25 mouse cellular contexts compared by ENCODE assay signal in genomic region chr6:108534139-108534538, GRCm38 (mm10).
DNase-seq lines count a peak whose midpoint lies in the region; ATAC-seq and TF ChIP-seq lines count a peak whose summit lies in the region.
"Had no signal": no experiment of that assay in that cellular context is flagged by ENCODE, and none has a peak within 500 bp of the region (broad histone marks: within the 10 kb centered on the region; RNA-seq: fewer than 3 reads in every experiment).

No protein-coding gene starts in this region.

- no peak overlapping the region for H3K9ac ChIP-seq in kidney, embryonic 16.5 days (replicated peaks; ENCODE audit: low read length)
- H3K9ac ChIP-seq: embryonic facial prominence, embryonic 15.5 days; forebrain, embryonic 12.5 days; heart, embryonic 13.5 days; hindbrain, embryonic 15.5 days; limb, embryonic 13.5 days; liver, embryonic 14.5 days; lung, embryonic 14.5 days; neural tube, embryonic 13.5 days had no signal

- no peak for TF ChIP-seq POLR2A in myocyte (IDR thresholded peaks at IDR 0.05; ENCODE audit: insufficient read length, low read depth)

- H3K79me2 ChIP-seq in myocyte (ENCODE audit: control insufficient read depth, insufficient read depth) = no peaks in the 10 kb centered on the region

- H3K27ac ChIP-seq in kidney, embryonic 16.5 days (ENCODE audit: low read length) = peak overlapping the region; percentile 70
- H3K27ac ChIP-seq: embryonic facial prominence, embryonic 10.5 days; embryonic facial prominence, embryonic 15.5 days; forebrain, embryonic 12.5 days; heart, embryonic 13.5 days; hindbrain, embryonic 10.5 days; hindbrain, embryonic 15.5 days; layer of hippocampus, adult 2 months; limb, embryonic 13.5 days; liver, embryonic 14.5 days; neural tube, embryonic 13.5 days had no signal

- H3K4me1 ChIP-seq in kidney, embryonic 16.5 days (ENCODE audit: insufficient read depth, low read length) = peaks cover 44% of the 10 kb centered on the region

- 57% methylated on average over 5 of the region's 5 CpGs for WGBS in kidney, embryonic 16.5 days

- DNase-seq in CD4-positive, CD25-positive, alpha-beta regulatory T cell, adult 2 months (ENCODE audit: low read depth, low spot score) = peak; percentile 47
- DNase-seq in kidney, adult 18-20 months = no peak
- DNase-seq in CD4-positive helper T cell, adult 2 months (ENCODE audit: low read depth, low spot score) = peak; percentile 52
- DNase-seq in layer of hippocampus, adult 8-10 months (ENCODE audit: low spot score in 2 of 2) = no peak
- no peak for DNase-seq in frontal cortex, postnatal 14 days (ENCODE audit: low spot score in 2 of 2)
- DNase-seq: cerebellum, adult 2 months; cerebellum, postnatal 14 days; heart, postnatal 14 days; lung, embryonic 14.5 days; right cerebral cortex, postnatal 4 days had no signal

- H3K4me2 ChIP-seq in kidney, embryonic 16.5 days (replicated peaks; ENCODE audit: low read depth, low read length) = no peak overlapping the region
- peak overlapping the region; percentile 40 for H3K4me2 ChIP-seq in myocyte (ENCODE audit: low read depth)
- H3K4me2 ChIP-seq: embryonic facial prominence, embryonic 15.5 days; forebrain, embryonic 12.5 days; heart, embryonic 13.5 days; hindbrain, embryonic 15.5 days; limb, embryonic 13.5 days; lung, embryonic 14.5 days; neural tube, embryonic 13.5 days had no signal

- no peak for ATAC-seq in CD4-positive, CD25-positive, alpha-beta regulatory T cell, adult 4 months
- ATAC-seq in kidney, embryonic 16.5 days (ENCODE audit: low FRiP score, low TSS enrichment) = no peak
- ATAC-seq: activated CD4-positive, CD25-positive, alpha-beta regulatory T cell, adult 4 months; midbrain, embryonic 16.5 days had no signal

- no peak overlapping the region for H3ac ChIP-seq in myocyte (ENCODE audit: control insufficient read depth, insufficient read length)

- H3K9me3 ChIP-seq in kidney, embryonic 16.5 days (ENCODE audit: low read length) = no peaks in the 10 kb centered on the region
- H3K9me3 ChIP-seq: embryonic facial prominence, embryonic 10.5 days; embryonic facial prominence, embryonic 15.5 days; forebrain, embryonic 12.5 days; heart, embryonic 13.5 days; hindbrain, embryonic 10.5 days; hindbrain, embryonic 15.5 days; limb, embryonic 13.5 days; neural tube, embryonic 13.5 days had no signal

- no peak overlapping the region for H3K4me3 ChIP-seq in kidney, embryonic 16.5 days (ENCODE audit: low read length)
- no peak overlapping the region for H3K4me3 ChIP-seq in myocyte
- H3K4me3 ChIP-seq: embryonic facial prominence, embryonic 10.5 days; embryonic facial prominence, embryonic 15.5 days; forebrain, embryonic 12.5 days; heart, embryonic 13.5 days; hindbrain, embryonic 10.5 days; hindbrain, embryonic 15.5 days; layer of hippocampus, adult 2 months; limb, embryonic 13.5 days; neural tube, embryonic 13.5 days had no signal

- H3K27me3 ChIP-seq in kidney, embryonic 16.5 days (ENCODE audit: insufficient read depth, low read length) = no peaks in the 10 kb centered on the region
- H3K27me3 ChIP-seq in myocyte (ENCODE audit: control insufficient read depth, insufficient read depth, insufficient read length) = no peaks in the 10 kb centered on the region
- H3K27me3 ChIP-seq: embryonic facial prominence, embryonic 15.5 days; forebrain, embryonic 12.5 days; heart, embryonic 13.5 days; hindbrain, embryonic 15.5 days; limb, embryonic 13.5 days; neural tube, embryonic 13.5 days had no signal

- 0 out of 2 replicates have a peak, but pooled peaks cover 2% of the 10 kb centered on the region for H3K36me3 ChIP-seq in kidney, embryonic 16.5 days (ENCODE audit: insufficient read depth, low read length)
- H3K36me3 ChIP-seq in myocyte (ENCODE audit: control insufficient read depth, insufficient read depth) = no peaks in the 10 kb centered on the region
- H3K36me3 ChIP-seq: embryonic facial prominence, embryonic 15.5 days; forebrain, embryonic 12.5 days; hindbrain, embryonic 10.5 days; hindbrain, embryonic 15.5 days; limb, embryonic 13.5 days; neural tube, embryonic 13.5 days had no signal

TF ChIP-seq in myocyte, 11 proteins besides CTCF, POLR2A, EP300 and RAD21:
- no peak for TF ChIP-seq MYOD1 (IDR thresholded peaks at IDR 0.05; ENCODE audit: control insufficient read depth in 1 of 3, insufficient read length in 2 of 3, low read depth in 2 of 3)
- TF ChIP-seq TCF12 (IDR thresholded peaks at IDR 0.05; ENCODE audit: insufficient read depth, poor library complexity, severe bottlenecking) = no peak
- TF ChIP-seq TCF3 (IDR thresholded peaks at IDR 0.05; ENCODE audit: insufficient read length, low read depth) = no peak
- TF ChIP-seq E2F4 (IDR thresholded peaks at IDR 0.05; ENCODE audit: insufficient read depth) = no peak
- no peak for TF ChIP-seq MAX (IDR thresholded peaks at IDR 0.05; ENCODE audit: low read depth)
- no peak for TF ChIP-seq POLR2AphosphoS2 (IDR thresholded peaks at IDR 0.05; ENCODE audit: insufficient read length, low read depth)
- no peak for TF ChIP-seq REST (IDR thresholded peaks at IDR 0.05; ENCODE audit: insufficient read depth, insufficient read length)
- TF ChIP-seq USF1 (IDR thresholded peaks at IDR 0.05; ENCODE audit: low read depth) = no peak
- no peak for TF ChIP-seq MYOG (IDR thresholded peaks at IDR 0.05; ENCODE audit: control insufficient read depth in 1 of 3, insufficient read depth in 1 of 3, insufficient read length in 2 of 3, low read depth in 2 of 3)
- no peak for TF ChIP-seq CEBPB (IDR thresholded peaks at IDR 0.05; ENCODE audit: insufficient read depth, poor library complexity, severe bottlenecking)
- TF ChIP-seq SRF (IDR thresholded peaks at IDR 0.05; ENCODE audit: control insufficient read depth, insufficient read length, low read depth) = no peak

Comparison
In these comparisons a context has a peak if more than half of its experiments do, and no peak if none do; other contexts are left out.
1. DNase-seq: peak in CD4-positive, CD25-positive, alpha-beta regulatory T cell, adult 2 months (single experiment) and CD4-positive helper T cell, adult 2 months (single experiment); none in kidney, adult 18-20 months (single experiment), layer of hippocampus, adult 8-10 months (0 of 2) and frontal cortex, postnatal 14 days (0 of 2).